Comparison of ENCODE assay signal across 14 mouse cellular contexts in the genomic region with DNA sequence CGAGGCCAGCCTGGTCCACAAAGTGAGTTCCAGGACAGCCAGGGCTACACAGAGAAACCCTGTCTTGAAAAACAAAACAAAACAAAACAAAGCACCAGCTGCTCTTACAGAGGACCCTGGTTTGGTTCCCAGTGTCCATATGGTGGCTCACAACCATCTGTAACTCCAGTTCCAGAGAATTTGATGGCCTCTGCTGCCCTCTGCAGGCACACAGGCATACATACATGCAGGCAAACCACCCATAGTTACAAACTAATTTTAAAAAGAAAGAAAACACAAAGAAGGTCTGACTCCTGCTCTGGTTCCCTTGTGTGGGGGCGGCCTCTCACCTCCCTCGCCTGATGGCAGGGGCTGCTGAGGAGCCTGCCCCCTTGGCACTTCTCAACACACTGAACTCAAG. TPM values are rescaled to one million over a fixed set of nuclear protein-coding genes. Genes with fewer than 3 reads are reported as not detected.
DNase-seq lines count a peak whose midpoint lies in the region; ATAC-seq and TF ChIP-seq lines count a peak whose summit lies in the region.
"Had no signal": no experiment of that assay in that cellular context is flagged by ENCODE, and none has a peak within 500 bp of the region (broad histone marks: within the 10 kb centered on the region; RNA-seq: fewer than 3 reads in every experiment).

No protein-coding gene starts in this region.

- TF ChIP-seq CTCF in kidney, postnatal 0 days (IDR thresholded peaks at IDR 0.05; ENCODE audit: low read depth): peak; percentile 47; the same call in 1 of the 2 replicates
- peak; percentile 25; the same call in 1 of the 2 replicates for TF ChIP-seq CTCF in bone marrow, adult 2 months (IDR thresholded peaks at IDR 0.05; ENCODE audit: control insufficient read depth, insufficient read depth, low read length)

- no peak for DNase-seq in kidney, postnatal 0 days (ENCODE audit: low spot score)
- peak; percentile 39 for DNase-seq in retina, postnatal 1 day
- no peak for DNase-seq in retina, embryonic 14.5 days (ENCODE audit: low spot score)
- DNase-seq in right cerebral cortex, postnatal 36 days (ENCODE audit: low spot score in 2 of 2): no peak
- DNase-seq in right cerebral cortex, adult 18-20 months: no peak
- DNase-seq: adrenal gland, adult 8-10 months; cerebellum, adult 9-10 months; heart, postnatal 14 days; lung, postnatal 10 days had no signal

- H3K4me3 ChIP-seq in kidney, postnatal 0 days (replicated peaks; ENCODE audit: low read depth, low read length): no peak overlapping the region
- no peak overlapping the region for H3K4me3 ChIP-seq in kidney, embryonic 15.5 days (replicated peaks)
- H3K4me3 ChIP-seq in bone marrow, adult 2 months (replicated peaks; ENCODE audit: control insufficient read depth, low read depth, low read length): no peak overlapping the region
- H3K4me3 ChIP-seq: embryonic facial prominence, embryonic 15.5 days; forebrain, embryonic 12.5 days; hindbrain, embryonic 15.5 days had no signal

- H3K9me3 ChIP-seq in kidney, postnatal 0 days (replicated peaks; ENCODE audit: low read length): no peaks in the 10 kb centered on the region
- H3K9me3 ChIP-seq in kidney, embryonic 15.5 days (replicated peaks): no peaks in the 10 kb centered on the region
- H3K9me3 ChIP-seq: embryonic facial prominence, embryonic 15.5 days; forebrain, embryonic 12.5 days; hindbrain, embryonic 15.5 days had no signal

- H3K27me3 ChIP-seq in kidney, postnatal 0 days (ENCODE audit: insufficient read depth, low read length): no peaks in the 10 kb centered on the region
- no peaks in the 10 kb centered on the region for H3K27me3 ChIP-seq in kidney, embryonic 15.5 days
- H3K27me3 ChIP-seq: embryonic facial prominence, embryonic 15.5 days; hindbrain, embryonic 15.5 days had no signal

- H3K27ac ChIP-seq in kidney, postnatal 0 days: no peak overlapping the region
- H3K27ac ChIP-seq in kidney, embryonic 15.5 days: no peak overlapping the region
- H3K27ac ChIP-seq in bone marrow, adult 2 months (ENCODE audit: control insufficient read depth, insufficient read depth, low read depth, low read length, poor library complexity): no peak overlapping the region
- H3K27ac ChIP-seq: embryonic facial prominence, embryonic 15.5 days; forebrain, embryonic 12.5 days; hindbrain, embryonic 15.5 days had no signal

- WGBS in kidney, postnatal 0 days: 82% methylated on average over 3 of the region's 3 CpGs
- 88% methylated on average over 3 of the region's 3 CpGs for WGBS in kidney, embryonic 15.5 days
- 83% methylated on average over 3 of the region's 3 CpGs for WGBS in bone marrow, adult 2 months

- no peak overlapping the region for H3K4me2 ChIP-seq in kidney, postnatal 0 days (ENCODE audit: low read length)
- H3K4me2 ChIP-seq in kidney, embryonic 15.5 days: no peak overlapping the region
- H3K4me2 ChIP-seq: embryonic facial prominence, embryonic 15.5 days; forebrain, embryonic 12.5 days; hindbrain, embryonic 15.5 days had no signal

- no peak overlapping the region for H3K9ac ChIP-seq in kidney, postnatal 0 days (ENCODE audit: low read depth, low read length)
- no peak overlapping the region for H3K9ac ChIP-seq in kidney, embryonic 15.5 days
- H3K9ac ChIP-seq: embryonic facial prominence, embryonic 15.5 days; forebrain, embryonic 12.5 days; hindbrain, embryonic 15.5 days had no signal

- TF ChIP-seq POLR2A in bone marrow, adult 2 months (IDR thresholded peaks at IDR 0.05; ENCODE audit: borderline replicate concordance, control insufficient read depth, low read depth, low read length): no peak

- H3K36me3 ChIP-seq in kidney, postnatal 0 days (ENCODE audit: insufficient read depth, low read length): no peaks in the 10 kb centered on the region
- no peaks in the 10 kb centered on the region for H3K36me3 ChIP-seq in kidney, embryonic 15.5 days
- H3K36me3 ChIP-seq: embryonic facial prominence, embryonic 15.5 days; forebrain, embryonic 12.5 days; hindbrain, embryonic 15.5 days had no signal

- H3K4me1 ChIP-seq in kidney, postnatal 0 days (replicated peaks; ENCODE audit: insufficient read depth, low read length): no peaks in the 10 kb centered on the region
- peaks cover 4% of the 10 kb centered on the region for H3K4me1 ChIP-seq in kidney, embryonic 15.5 days
- no peaks in the 10 kb centered on the region for H3K4me1 ChIP-seq in bone marrow, adult 2 months (ENCODE audit: control insufficient read depth, insufficient read depth, low read length)

- no peak for ATAC-seq in kidney, postnatal 0 days (replicated peaks; ENCODE audit: low FRiP score, low read depth)
- ATAC-seq in kidney, embryonic 15.5 days (replicated peaks; ENCODE audit: low FRiP score): no peak

RNA-seq across cellular contexts. Expression of a gene that starts 12.2 kb away (rescaled TPM):
- polyA plus RNA-seq in kidney, postnatal 0 days (2015; fragmentation: Nextera tagmentation; extraction: Ambion mirVana): 1.1 and 1.3 TPM in 2 replicates
- polyA plus RNA-seq in kidney, embryonic 15.5 days (2015; fragmentation: Nextera tagmentation; extraction: Ambion mirVana): 1.0 and 1.2 TPM in 2 replicates
- polyA plus RNA-seq in bone marrow, adult 2 months (2011; ENCODE audit: insufficient read depth, insufficient read length, low replicate concordance, missing spikeins): not detected in 2 replicates

RNA-seq across cellular contexts. Expression of a gene that starts 22.9 kb away (rescaled TPM):
- polyA plus RNA-seq in kidney, postnatal 0 days (2015; fragmentation: Nextera tagmentation; extraction: Ambion mirVana): 131 and 136 TPM in 2 replicates
- polyA plus RNA-seq in kidney, embryonic 15.5 days (2015; fragmentation: Nextera tagmentation; extraction: Ambion mirVana): 250 and 269 TPM in 2 replicates
- 38.0 and 99.4 TPM in 2 replicates for polyA plus RNA-seq in bone marrow, adult 2 months (2011; ENCODE audit: insufficient read depth, insufficient read length, low replicate concordance, missing spikeins)

RNA-seq across cellular contexts. Expression of a gene that starts 32.2 kb away (rescaled TPM):
- polyA plus RNA-seq in kidney, postnatal 0 days (2015; fragmentation: Nextera tagmentation; extraction: Ambion mirVana): 34.5 and 35.6 TPM in 2 replicates
- 14.1 and 17.3 TPM in 2 replicates for polyA plus RNA-seq in kidney, embryonic 15.5 days (2015; fragmentation: Nextera tagmentation; extraction: Ambion mirVana)
- polyA plus RNA-seq in bone marrow, adult 2 months (2011; ENCODE audit: insufficient read depth, insufficient read length, low replicate concordance, missing spikeins): 17.7 and 22.0 TPM in 2 replicates
